Mouse (Mus musculus) inflammation-experienced regulatory T-cells, adult 6 months (primary cell): Measurements from ENCODE around the gene Flvcr2. TPM values are rescaled to one million over a fixed set of nuclear protein-coding genes. Genes with fewer than 3 reads are reported as not detected.

Experiments used
- ATAC-seq: one replicate; pipeline ENCODE4 v1.8.0; 2017
- polyA plus RNA-seq, 3 experiments: library from polyadenylated mRNA; unstranded; fragments of 100-300 nt; shearing (Covaris generic); gene quantifications; one replicate each; pipeline ENCODE4 v1.2.1; 2017

The Flvcr2 gene
- polyA plus RNA-seq, 3 experiments from 2014 or later, result 0.58 to 0.74 (median 0.60) TPM

- no peak for ATAC-seq
Measured at GRCm38 (mm10) chr12:85795551-85795950, 49.2 kb downstream of the Flvcr2 start.

- ATAC-seq, result no peak
Measured at GRCm38 (mm10) chr12:85800031-85800430, 53.7 kb downstream of the Flvcr2 start.

- ATAC-seq, result no peak
Measured at GRCm38 (mm10) chr12:85809726-85810125, 63.4 kb downstream of the Flvcr2 start.

- no peak for ATAC-seq
Measured at GRCm38 (mm10) chr12:85810959-85811358, 64.6 kb downstream of the Flvcr2 start.

- no peak for ATAC-seq
Measured at GRCm38 (mm10) chr12:85811676-85812075, 65.3 kb downstream of the Flvcr2 start.

- no peak for ATAC-seq
Measured at GRCm38 (mm10) chr12:85813599-85813998, 67.3 kb downstream of the Flvcr2 start.

- ATAC-seq, result no peak
Measured at GRCm38 (mm10) chr12:85822051-85822450, 75.7 kb downstream of the Flvcr2 start.

- ATAC-seq, result peak; percentile 94
Measured at GRCm38 (mm10) chr12:85824438-85825264, 78.3 kb downstream of the Flvcr2 start, which contains the start of the genes Erg28 and Ttll5. Gene Erg28, minus strand, starts transcription at chr12:85824550. Gene Ttll5, plus strand, starts transcription at chr12:85824659.

- ATAC-seq, result no peak
Measured at GRCm38 (mm10) chr12:85825361-85825760, 79.0 kb downstream of the Flvcr2 start.

- ATAC-seq, result no peak
Measured at GRCm38 (mm10) chr12:85825822-85826221, 79.5 kb downstream of the Flvcr2 start.

- no peak for ATAC-seq
Measured at GRCm38 (mm10) chr12:85828856-85829255, 82.5 kb downstream of the Flvcr2 start.

- no peak for ATAC-seq
Measured at GRCm38 (mm10) chr12:85829866-85830265, 83.5 kb downstream of the Flvcr2 start.

GRCm38 (mm10) chr12:85830691-85831090, 84.4 kb downstream of the Flvcr2 start:
- no peak for ATAC-seq

- ATAC-seq, result no peak
Measured at GRCm38 (mm10) chr12:85834543-85834942, 88.2 kb downstream of the Flvcr2 start.

GRCm38 (mm10) chr12:85837765-85838164, 91.4 kb downstream of the Flvcr2 start:
- ATAC-seq, result no peak

GRCm38 (mm10) chr12:85839371-85840000, 93.1 kb downstream of the Flvcr2 start:
- ATAC-seq, result peak; percentile 63

- no peak for ATAC-seq
Measured at GRCm38 (mm10) chr12:85848164-85848958, 102.0 kb downstream of the Flvcr2 start.

GRCm38 (mm10) chr12:85850661-85851060, 104.3 kb downstream of the Flvcr2 start:
- no peak for ATAC-seq

GRCm38 (mm10) chr12:85853836-85854235, 107.5 kb downstream of the Flvcr2 start:
- ATAC-seq, result no peak

GRCm38 (mm10) chr12:85854271-85854670, 107.9 kb downstream of the Flvcr2 start:
- no peak for ATAC-seq

- ATAC-seq, result no peak
Measured at GRCm38 (mm10) chr12:85857300-85857699, 111.0 kb downstream of the Flvcr2 start.

GRCm38 (mm10) chr12:85859111-85859510, 112.8 kb downstream of the Flvcr2 start:
- no peak for ATAC-seq
